Mouse (Mus musculus) lung, embryonic 14.5 days (tissue): ENCODE data around the gene Ninl. TPM values are rescaled to one million over a fixed set of nuclear protein-coding genes. Genes with fewer than 3 reads are reported as not detected.
A peak's percentile ranks its signal among the peaks of the same experiment; 100 is the strongest.

Experiments
- ATAC-seq: fragments of 200-750 bp; cut with Nextera tagmentation; 2 replicates; pipeline ENCODE4 v1.8.0; 2017; ENCODE audit warnings: mild to moderate bottlenecking, moderate TSS enrichment, moderate library complexity; ENCODE audit not compliant: insufficient read depth
- DNase-seq: peaks from one replicate; pipeline ENCODE4 v3.0.0-alpha.2; 2015
- H3K27ac ChIP-seq: fragments of 300-500 bp; sonication (generic); 2 replicates; pipeline ENCODE4 v1.5.1; 2014; ENCODE audit warnings: low read depth, mild to moderate bottlenecking, moderate library complexity
- H3K27me3 ChIP-seq: fragments of 300-500 bp; sonication (generic); 2 replicates; pipeline ENCODE4 v1.6.1; 2014; ENCODE audit warnings: low read length, control low read depth; ENCODE audit not compliant: insufficient read depth
- H3K36me3 ChIP-seq: fragments of 300-500 bp; sonication (generic); 2 replicates; pipeline ENCODE4 v1.6.1; 2014; ENCODE audit warnings: control low read depth; ENCODE audit not compliant: insufficient read depth
- H3K4me1 ChIP-seq: fragments of 300-500 bp; sonication (generic); 2 replicates; pipeline ENCODE4 v1.6.1; 2014; ENCODE audit warnings: antibody characterized with exemption, control low read depth; ENCODE audit not compliant: insufficient read depth
- H3K4me2 ChIP-seq: fragments of 300-500 bp; sonication (generic); 2 replicates; pipeline ENCODE4 v1.6.1; 2014; ENCODE audit warnings: mild to moderate bottlenecking
- H3K4me3 ChIP-seq: fragments of 300-500 bp; sonication (generic); 2 replicates; pipeline ENCODE4 v1.5.1; 2014; ENCODE audit warnings: low read depth, low read length
- H3K9ac ChIP-seq: fragments of 300-500 bp; sonication (generic); 2 replicates; pipeline ENCODE4 v1.6.1; 2014
- H3K9me3 ChIP-seq: fragments of 300-500 bp; sonication (generic); 2 replicates; pipeline ENCODE4 v1.6.1; 2016; ENCODE audit warnings: low read depth, low read length, control low read depth
- CTCF ChIP-seq: IDR thresholded peaks from 2 replicates; pipeline ENCODE4 v1.5.1; 2016; ENCODE audit warnings: antibody characterized with exemption, low read depth
- WGBS: fragments of 180-500 bp; shearing (Covaris S2); extraction: QIAGEN DNeasy Blood & Tissue Kit; methylation state at CpG from one replicate; pipeline ENCODE4 v1.1.7; 2014; 5-methylcytosine and 5-hydroxymethylcytosine counted together
- polyA plus RNA-seq: library from polyadenylated mRNA; unstranded; fragments of >200 nt; fragmentation: Nextera tagmentation; extraction: Ambion mirVana; gene quantifications from 2 replicates; pipeline ENCODE4 v1.2.1, GENCODE M21; 2014

Ninl gene
- polyA plus RNA-seq, 1 experiment from 2014 or later: 20.3 TPM

DNA sequence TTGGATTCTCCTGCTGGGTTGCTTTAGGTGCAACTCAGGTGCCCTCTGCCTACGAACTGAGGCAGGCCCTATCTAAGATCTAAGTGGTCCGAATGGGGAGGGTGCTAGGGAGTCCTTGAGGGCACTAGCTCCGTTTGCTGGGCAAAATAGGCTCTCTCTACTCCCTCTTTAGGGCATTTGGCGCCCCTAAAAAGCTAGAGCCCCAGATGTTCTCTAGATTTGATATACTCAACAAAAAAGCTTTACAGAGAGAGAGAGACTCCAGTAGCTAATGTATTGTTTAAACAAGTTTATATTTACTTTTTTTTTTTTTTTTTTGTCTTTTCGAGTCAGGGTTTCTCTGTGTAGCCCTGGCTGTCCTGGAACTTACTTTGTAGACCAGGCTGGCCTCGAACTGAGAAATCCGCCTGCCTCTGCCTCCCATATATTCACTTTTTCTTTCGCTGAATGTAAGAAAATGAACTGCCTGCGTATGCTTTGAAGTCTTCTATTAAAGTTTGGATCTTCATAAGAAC lies 134.2 kb downstream of the Ninl start, which contains the start of gene Gins1:
Gene Gins1 (plus strand): TSS at position 465 of the 515 bp plus-strand sequence.
- peak within 1 kb of the TSS; percentile 88 for H3K4me3 ChIP-seq
- peak within 1 kb of the TSS; percentile 79 for H3K9ac ChIP-seq
- H3K27ac ChIP-seq: peak within 1 kb of the TSS; percentile 89
- WGBS: 36% methylated on average over 9 of the region's 9 CpGs
- H3K36me3 ChIP-seq: 0 out of 2 replicates have a peak, but pooled peaks cover 2% of the 10 kb centered on the region
- no peaks in the 10 kb centered on the region for H3K27me3 ChIP-seq
- no peaks in the 10 kb centered on the region for H3K9me3 ChIP-seq
- no peaks in the 10 kb centered on the region for H3K4me1 ChIP-seq
- no peak; the same call in none of the 2 replicates for TF ChIP-seq CTCF
- no peak for DNase-seq
- ATAC-seq: no peak; the same call in 1 of the 2 replicates
- H3K4me2 ChIP-seq: peak within 1 kb of the TSS; percentile 94

DNA sequence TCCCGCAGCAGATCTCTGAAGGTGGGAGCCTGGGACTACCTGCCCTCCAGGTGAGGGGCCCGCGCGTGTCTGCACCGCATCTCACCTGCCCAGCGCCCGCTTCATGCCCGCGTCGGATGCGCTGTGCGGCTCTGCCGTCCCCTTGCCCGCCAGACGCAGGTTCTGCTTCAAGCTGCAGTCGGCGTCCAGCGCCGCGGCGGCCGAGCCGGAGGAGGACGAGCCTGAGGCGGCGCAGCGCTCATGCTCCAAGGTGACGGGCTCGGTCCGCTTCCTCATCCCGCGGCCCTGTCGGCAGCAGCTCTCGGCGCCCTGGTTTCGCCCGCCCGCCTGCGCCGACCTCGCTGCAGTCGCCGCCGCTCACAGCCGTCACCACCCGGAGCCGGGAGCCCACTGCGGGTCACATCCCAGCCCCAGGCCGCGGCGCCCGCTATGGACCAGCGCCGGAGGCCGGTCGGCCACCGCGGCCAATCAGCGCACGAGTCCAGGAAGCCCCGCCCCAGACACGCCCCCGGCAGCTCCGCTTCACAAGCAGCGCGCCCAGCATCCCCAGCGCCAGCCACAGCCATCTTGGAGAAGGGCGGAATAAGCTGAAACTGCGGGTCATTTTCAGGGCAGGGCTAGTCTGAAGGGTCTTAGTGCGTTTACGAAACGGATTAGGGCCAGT lies 134.8 kb downstream of the Ninl start, which contains the start of gene Abhd12:
Gene Abhd12 (minus strand): TSS at position 470 of the 664 bp plus-strand sequence.
- H3K27ac ChIP-seq: peak within 1 kb of the TSS; percentile 89
- no peak; the same call in 1 of the 2 replicates for TF ChIP-seq CTCF
- H3K36me3 ChIP-seq: 0 out of 2 replicates have a peak, but pooled peaks cover 3% of the 10 kb centered on the region
- H3K4me1 ChIP-seq: no peaks in the 10 kb centered on the region
- H3K9me3 ChIP-seq: no peaks in the 10 kb centered on the region
- H3K27me3 ChIP-seq: no peaks in the 10 kb centered on the region
- peak; percentile 99 for DNase-seq
- ATAC-seq: peak; percentile 98
- peak within 1 kb of the TSS; percentile 94 for H3K4me2 ChIP-seq
- under 1% methylated on average over 70 of the region's 72 CpGs for whole genome bisulfite sequencing
- H3K4me3 ChIP-seq: peak within 1 kb of the TSS; percentile 88
- H3K9ac ChIP-seq: peak within 1 kb of the TSS; percentile 79

DNA sequence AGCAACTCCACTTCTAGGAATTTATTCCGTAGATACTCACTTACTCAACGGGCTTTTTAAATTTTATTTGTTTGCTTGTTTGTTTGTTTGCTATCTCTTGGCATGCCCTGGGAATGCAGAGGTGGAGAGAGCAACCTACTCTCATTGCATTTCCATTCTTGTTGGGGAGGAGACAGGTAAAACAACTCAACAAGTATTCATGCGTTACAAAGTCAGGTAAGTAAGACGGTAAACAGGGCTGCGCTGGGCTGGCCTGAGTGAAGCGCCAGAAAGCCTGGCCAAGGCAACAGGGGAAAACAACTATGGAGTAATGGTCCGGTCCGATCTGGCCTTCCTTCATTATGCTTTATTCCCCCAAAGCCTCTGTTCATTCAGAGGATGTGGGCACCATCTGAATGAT lies 136.8 kb downstream of the Ninl start:
- H3K9ac ChIP-seq: no peak overlapping the region
- TF ChIP-seq CTCF: no peak
- no peak for ATAC-seq

DNA sequence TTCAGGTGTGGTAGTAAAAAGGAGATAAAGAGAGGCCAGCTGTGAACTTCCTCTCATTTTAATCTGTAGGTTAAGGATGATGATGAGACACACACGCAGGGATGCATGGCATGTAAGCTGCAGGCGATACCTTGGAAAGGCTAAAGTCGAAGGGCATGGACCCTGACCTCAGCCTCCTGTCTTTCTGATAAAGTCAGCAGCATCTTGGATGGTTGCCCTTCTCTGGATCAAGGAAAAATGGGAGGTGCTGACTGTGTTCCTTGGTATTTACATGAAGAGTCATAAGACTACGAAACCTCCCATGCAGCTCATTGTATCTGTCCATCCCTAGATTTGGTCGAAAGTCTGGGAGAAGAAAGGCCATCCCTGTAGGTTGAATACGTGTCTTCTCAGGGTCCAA lies 138.8 kb downstream of the Ninl start:
- ATAC-seq (no peak), DNase-seq (no peak)
- Histone ChIP-seq H3K4me1 (no peaks in the 10 kb centered on the region), H3K9me3 (no peaks in the 10 kb centered on the region), H3K36me3 (0 out of 2 replicates have a peak, but pooled peaks cover 5% of the 10 kb centered on the region), H3K27ac (no peak overlapping the region), H3K27me3 (no peaks in the 10 kb centered on the region), H3K4me2 (no peak overlapping the region), H3K4me3 (no peak overlapping the region), H3K9ac (no peak overlapping the region)
- WGBS: 85% methylated on average over 6 of the region's 6 CpGs
- no peak for TF ChIP-seq CTCF

More for the DNA sequence above, 136.8 kb downstream of the Ninl start:
- Histone ChIP-seq H3K4me3 (no peak overlapping the region), H3K27ac (no peak overlapping the region), H3K4me2 (peak overlapping the region; percentile 25; the same call in 1 of the 2 replicates), H3K9me3 (no peaks in the 10 kb centered on the region), H3K36me3 (0 out of 2 replicates have a peak, but pooled peaks cover 5% of the 10 kb centered on the region), H3K4me1 (no peaks in the 10 kb centered on the region), H3K27me3 (no peaks in the 10 kb centered on the region)
- DNase-seq: no peak
- WGBS: 84% methylated on average over 8 of the region's 8 CpGs

DNA sequence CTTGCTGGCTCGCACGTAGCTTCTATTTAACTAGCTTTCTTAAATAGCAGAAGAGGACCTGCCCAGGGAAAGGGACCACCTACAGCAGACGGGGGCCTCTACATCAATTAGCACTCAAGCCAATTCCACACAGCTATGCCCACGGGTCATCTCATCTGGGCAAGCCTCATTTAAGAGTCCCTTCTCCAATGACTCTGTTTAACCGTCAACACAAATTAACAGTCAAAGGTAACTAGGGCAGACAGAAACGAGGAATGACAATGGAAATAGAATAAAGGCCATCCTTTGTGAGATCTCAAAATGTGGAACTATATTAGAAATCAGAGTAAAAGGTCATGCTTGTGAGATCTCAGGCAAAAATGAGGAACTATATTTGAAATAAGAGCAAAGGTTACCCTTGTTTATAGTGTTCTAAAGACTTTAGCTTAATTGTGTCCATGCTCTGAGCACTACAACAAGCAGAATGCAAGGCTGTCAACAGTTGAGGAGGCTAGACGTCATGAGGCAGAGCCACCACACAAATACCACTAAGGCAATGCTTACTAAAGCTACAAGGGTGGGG lies 143.4 kb downstream of the Ninl start:
- H3K27me3 ChIP-seq: no peaks in the 10 kb centered on the region
- H3K36me3 ChIP-seq: 0 out of 2 replicates have a peak, but pooled peaks cover 5% of the 10 kb centered on the region
- H3K27ac ChIP-seq: no peak overlapping the region
- H3K4me1 ChIP-seq: no peaks in the 10 kb centered on the region
- no peak for TF ChIP-seq CTCF
- 73% methylated on average over 7 of the region's 7 CpGs for WGBS
- no peak for DNase-seq
- no peak overlapping the region for H3K4me2 ChIP-seq
- H3K4me3 ChIP-seq: no peak overlapping the region
- no peak for ATAC-seq
- H3K9ac ChIP-seq: no peak overlapping the region
- no peaks in the 10 kb centered on the region for H3K9me3 ChIP-seq

DNA sequence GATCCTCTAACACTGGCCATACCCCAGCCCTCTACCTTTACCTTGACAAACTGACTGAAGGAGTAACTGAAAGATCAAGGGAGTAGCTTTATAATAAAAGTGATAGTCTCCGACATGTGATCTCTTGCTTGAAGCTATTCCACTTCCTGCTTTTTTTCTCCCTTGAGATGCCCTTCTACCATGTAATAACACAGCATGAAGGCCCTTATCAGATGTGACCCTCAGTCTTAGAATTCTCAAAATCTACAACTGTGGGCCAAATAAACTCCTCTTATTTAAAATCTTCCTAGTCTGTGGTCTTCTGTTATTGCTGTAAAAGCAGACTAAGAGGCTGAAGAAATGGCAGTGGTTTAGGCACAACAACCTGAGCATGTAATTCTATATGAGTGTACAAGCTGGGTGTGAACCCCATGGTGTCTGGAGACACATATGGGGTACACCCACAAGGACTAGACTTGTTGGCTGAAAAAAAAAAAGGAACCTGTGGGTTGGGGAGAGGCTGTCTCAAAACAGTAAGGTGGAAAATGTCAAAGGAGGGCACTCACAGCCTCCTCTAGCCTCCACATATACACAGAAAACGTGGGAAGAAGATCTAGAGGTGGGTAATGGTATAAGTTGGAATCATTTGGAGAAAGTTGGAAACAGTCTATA lies 144.4 kb downstream of the Ninl start:
- H3K4me3 ChIP-seq: no peak overlapping the region
- H3K27ac ChIP-seq: no peak overlapping the region
- H3K9me3 ChIP-seq: no peaks in the 10 kb centered on the region
- ATAC-seq (no peak), DNase-seq (no peak)
- WGBS: 85% methylated on average over 2 of the region's 2 CpGs
- H3K4me2 ChIP-seq: no peak overlapping the region
- H3K36me3 ChIP-seq: 0 out of 2 replicates have a peak, but pooled peaks cover 3% of the 10 kb centered on the region
- TF ChIP-seq CTCF: no peak
- H3K9ac ChIP-seq: no peak overlapping the region
- no peaks in the 10 kb centered on the region for H3K27me3 ChIP-seq
- no peaks in the 10 kb centered on the region for H3K4me1 ChIP-seq
